Comparison of ENCODE assay signal across 8 mouse cellular contexts in genomic region chr2:32424796-32425195, GRCm38 (mm10). TPM values are rescaled to one million over a fixed set of nuclear protein-coding genes. Genes with fewer than 3 reads are reported as not detected.
A peak's percentile ranks its signal among the peaks of the same experiment; 100 is the strongest.
DNase-seq lines count a peak whose midpoint lies in the region; ATAC-seq and TF ChIP-seq lines count a peak whose summit lies in the region.

No protein-coding gene starts in this region.

- peak overlapping the region; percentile 97 for H3K27ac ChIP-seq in gastrocnemius, adult 2 months
- peak overlapping the region; percentile 77 for H3K27ac ChIP-seq in midbrain, embryonic 10.5 days (replicated peaks)
- no peak overlapping the region for H3K27ac ChIP-seq in midbrain, embryonic 16.5 days (ENCODE audit: low read length)
- H3K27ac ChIP-seq in liver, embryonic 13.5 days, result peak overlapping the region; percentile 77

- 41% methylated on average over 3 of the region's 3 CpGs for WGBS in midbrain, embryonic 10.5 days
- 25% methylated on average over 3 of the region's 3 CpGs for WGBS in midbrain, embryonic 16.5 days
- 47% methylated on average over 3 of the region's 3 CpGs for WGBS in liver, embryonic 13.5 days (ENCODE audit: insufficient replicate concordance)

- no peaks in the 10 kb centered on the region for H3K27me3 ChIP-seq in midbrain, embryonic 10.5 days (ENCODE audit: low read depth, poor library complexity, severe bottlenecking)
- H3K27me3 ChIP-seq in midbrain, embryonic 16.5 days (ENCODE audit: control insufficient read depth, insufficient read depth, low read depth, low read length), result no peaks in the 10 kb centered on the region
- H3K27me3 ChIP-seq in liver, embryonic 13.5 days, result no peaks in the 10 kb centered on the region

- peak overlapping the region; percentile 89 for H3K4me3 ChIP-seq in gastrocnemius, adult 2 months
- H3K4me3 ChIP-seq in midbrain, embryonic 10.5 days, result no peak overlapping the region
- no peak overlapping the region for H3K4me3 ChIP-seq in midbrain, embryonic 16.5 days (ENCODE audit: low read depth, low read length)
- H3K4me3 ChIP-seq in liver, embryonic 13.5 days (replicated peaks), result no peak overlapping the region

- no peak for TF ChIP-seq CTCF in gastrocnemius, adult 2 months (IDR thresholded peaks at IDR 0.05)

- intact Hi-C loops in gastrocnemius, adult 2 months (cut with DNase I), result no loop called here
- intact Hi-C loops in left cerebral cortex, postnatal 14 days (cut with DNase I), result no loop called here

- H3K36me3 ChIP-seq in midbrain, embryonic 10.5 days, result peaks cover 19% of the 10 kb centered on the region
- H3K36me3 ChIP-seq in midbrain, embryonic 16.5 days (ENCODE audit: control insufficient read depth, insufficient read depth, low read length), result peaks cover 9% of the 10 kb centered on the region
- peaks cover 15% of the 10 kb centered on the region for H3K36me3 ChIP-seq in liver, embryonic 13.5 days

- H3K4me1 ChIP-seq in midbrain, embryonic 10.5 days, result peaks cover 52% of the 10 kb centered on the region
- peaks cover 50% of the 10 kb centered on the region for H3K4me1 ChIP-seq in midbrain, embryonic 16.5 days (ENCODE audit: control insufficient read depth, insufficient read depth, low read length)
- peaks cover 79% of the 10 kb centered on the region for H3K4me1 ChIP-seq in liver, embryonic 13.5 days (replicated peaks)

- no peak for ATAC-seq in midbrain, embryonic 16.5 days
- ATAC-seq in liver, embryonic 13.5 days (ENCODE audit: low read depth), result no peak
- no peak for ATAC-seq in megakaryocyte progenitor cell, adult 5-6 weeks (replicated peaks; ENCODE audit: poor library complexity)

- no peak overlapping the region for H3K9ac ChIP-seq in midbrain, embryonic 16.5 days (ENCODE audit: low read depth, low read length)
- no peak overlapping the region for H3K9ac ChIP-seq in liver, embryonic 13.5 days

- no peak overlapping the region for H3K4me2 ChIP-seq in midbrain, embryonic 16.5 days (ENCODE audit: low read length)
- peak overlapping the region; percentile 66; the same call in 1 of the 2 replicates for H3K4me2 ChIP-seq in liver, embryonic 13.5 days

- H3K9me3 ChIP-seq in midbrain, embryonic 10.5 days (replicated peaks), result no peaks in the 10 kb centered on the region
- H3K9me3 ChIP-seq in midbrain, embryonic 16.5 days (replicated peaks; ENCODE audit: control insufficient read depth, low read length, poor library complexity, severe bottlenecking), result no peaks in the 10 kb centered on the region
- no peaks in the 10 kb centered on the region for H3K9me3 ChIP-seq in liver, embryonic 13.5 days (replicated peaks)

- no peak for DNase-seq in gastrocnemius, adult 2 months
- no peak for DNase-seq in gastrocnemius, adult 18-20 months (ENCODE audit: low spot score)
- no peak for DNase-seq in midbrain, embryonic 10.5 days (ENCODE audit: low spot score)
- DNase-seq in liver, embryonic 13.5 days, result no peak
- no peak for DNase-seq in left cerebral cortex, postnatal 14 days (ENCODE audit: low spot score in 2 of 2)
- DNase-seq in cerebellum, postnatal 25 days, result no peak

RNA-seq across cellular contexts. Expression of gene Naif1, which starts 25.5 kb away (rescaled TPM):
- total RNA-seq in gastrocnemius, adult 2 months (2021), result 1 to 10 TPM; 2.2 to 2.3 TPM
- total RNA-seq in gastrocnemius, adult 18-20 months (2021), result 1 to 10 TPM; 2.6 to 3.0 TPM
- 5.9 and 6.4 TPM in 2 replicates for polyA plus RNA-seq in midbrain, embryonic 10.5 days (2016; fragmentation: Nextera tagmentation; extraction: Ambion mirVana)
- 5.3 and 5.5 TPM in 2 replicates for polyA plus RNA-seq in midbrain, embryonic 16.5 days (2015; fragmentation: Nextera tagmentation; extraction: Ambion mirVana)
- polyA plus RNA-seq in liver, embryonic 13.5 days (2015; fragmentation: Nextera tagmentation; extraction: Ambion mirVana), result 2.2 and 2.4 TPM in 2 replicates
- total RNA-seq in megakaryocyte progenitor cell, adult 5-6 weeks (2015), result 1.5 and 1.9 TPM in 2 replicates
- 3.5 TPM in 2 replicates for total RNA-seq in megakaryocyte progenitor cell, adult 5-6 weeks (2017)
- 1 to 10 TPM; 4.0 to 4.1 TPM for total RNA-seq in left cerebral cortex, postnatal 14 days (2021)

RNA-seq across cellular contexts. Expression of gene Slc25a25, which starts 26.4 kb away (rescaled TPM):
- 100 to 1,000 TPM in 1 of 2 experiments, 10 to 100 TPM in 1; 45.3 to 211 TPM for total RNA-seq in gastrocnemius, adult 2 months (2021)
- 100 to 1,000 TPM in 1 of 2 experiments, 10 to 100 TPM in 1; 47.6 to 217 TPM for total RNA-seq in gastrocnemius, adult 18-20 months (2021)
- polyA plus RNA-seq in midbrain, embryonic 10.5 days (2016; fragmentation: Nextera tagmentation; extraction: Ambion mirVana), result 29.2 and 35.7 TPM in 2 replicates
- polyA plus RNA-seq in midbrain, embryonic 16.5 days (2015; fragmentation: Nextera tagmentation; extraction: Ambion mirVana), result 55.1 and 60.1 TPM in 2 replicates
- polyA plus RNA-seq in liver, embryonic 13.5 days (2015; fragmentation: Nextera tagmentation; extraction: Ambion mirVana), result 8.7 and 9.2 TPM in 2 replicates
- total RNA-seq in megakaryocyte progenitor cell, adult 5-6 weeks (2015), result 5.2 and 6.4 TPM in 2 replicates
- 10.7 and 11.5 TPM in 2 replicates for total RNA-seq in megakaryocyte progenitor cell, adult 5-6 weeks (2017)
- total RNA-seq in left cerebral cortex, postnatal 14 days (2021), result 10 to 100 TPM; 52.1 to 55.4 TPM

RNA-seq across cellular contexts. Expression of gene Ptges2, which starts 29.1 kb away (rescaled TPM):
- total RNA-seq in gastrocnemius, adult 2 months (2021), result 10 to 100 TPM; 34.7 to 51.1 TPM
- 10 to 100 TPM; 37.1 to 43.0 TPM for total RNA-seq in gastrocnemius, adult 18-20 months (2021)
- 26.2 and 28.8 TPM in 2 replicates for polyA plus RNA-seq in midbrain, embryonic 10.5 days (2016; fragmentation: Nextera tagmentation; extraction: Ambion mirVana)
- polyA plus RNA-seq in midbrain, embryonic 16.5 days (2015; fragmentation: Nextera tagmentation; extraction: Ambion mirVana), result 50.7 and 51.4 TPM in 2 replicates
- polyA plus RNA-seq in liver, embryonic 13.5 days (2015; fragmentation: Nextera tagmentation; extraction: Ambion mirVana), result 14.1 and 15.5 TPM in 2 replicates
- total RNA-seq in megakaryocyte progenitor cell, adult 5-6 weeks (2015), result 6.3 and 12.1 TPM in 2 replicates
- total RNA-seq in megakaryocyte progenitor cell, adult 5-6 weeks (2017), result 9.5 and 10.6 TPM in 2 replicates
- 10 to 100 TPM; 43.5 to 48.3 TPM for total RNA-seq in left cerebral cortex, postnatal 14 days (2021)

RNA-seq across cellular contexts. Expression of gene Lcn2, which starts 36.7 kb away (rescaled TPM):
- total RNA-seq in gastrocnemius, adult 2 months (2021), result 1 to 10 TPM; 2.6 to 3.4 TPM
- total RNA-seq in gastrocnemius, adult 18-20 months (2021), result 1 to 10 TPM; 1.4 to 4.8 TPM
- 0.20 TPM in 1 of 2 replicates, not detected in the other for polyA plus RNA-seq in midbrain, embryonic 10.5 days (2016; fragmentation: Nextera tagmentation; extraction: Ambion mirVana)
- 0.86 and 1.2 TPM in 2 replicates for polyA plus RNA-seq in midbrain, embryonic 16.5 days (2015; fragmentation: Nextera tagmentation; extraction: Ambion mirVana)
- polyA plus RNA-seq in liver, embryonic 13.5 days (2015; fragmentation: Nextera tagmentation; extraction: Ambion mirVana), result 18.0 and 22.8 TPM in 2 replicates
- total RNA-seq in megakaryocyte progenitor cell, adult 5-6 weeks (2015), result 437 and 498 TPM in 2 replicates
- total RNA-seq in megakaryocyte progenitor cell, adult 5-6 weeks (2017), result 53.7 and 107 TPM in 2 replicates
- total RNA-seq in left cerebral cortex, postnatal 14 days (2021), result 1 to 10 TPM; 1.5 to 2.6 TPM

RNA-seq across cellular contexts. Expression of gene 1110008P14Rik, which starts 43.1 kb away (rescaled TPM):
- total RNA-seq in gastrocnemius, adult 2 months (2021), result 10 to 100 TPM; 34.3 to 43.2 TPM
- total RNA-seq in gastrocnemius, adult 18-20 months (2021), result 10 to 100 TPM; 42.6 to 47.1 TPM
- polyA plus RNA-seq in midbrain, embryonic 10.5 days (2016; fragmentation: Nextera tagmentation; extraction: Ambion mirVana), result 39.4 and 44.3 TPM in 2 replicates
- 117 and 132 TPM in 2 replicates for polyA plus RNA-seq in midbrain, embryonic 16.5 days (2015; fragmentation: Nextera tagmentation; extraction: Ambion mirVana)
- polyA plus RNA-seq in liver, embryonic 13.5 days (2015; fragmentation: Nextera tagmentation; extraction: Ambion mirVana), result 35.3 and 39.2 TPM in 2 replicates
- total RNA-seq in megakaryocyte progenitor cell, adult 5-6 weeks (2015), result 15.3 and 18.1 TPM in 2 replicates
- 8.0 and 15.4 TPM in 2 replicates for total RNA-seq in megakaryocyte progenitor cell, adult 5-6 weeks (2017)
- total RNA-seq in left cerebral cortex, postnatal 14 days (2021), result 100 to 1,000 TPM; 265 to 282 TPM
